Mouse (Mus musculus): Measurements from ENCODE around the gene Sertad4.

The Sertad4 gene

GRCm38 (mm10) chr1:192800338-192800737 lies 55.2 kb downstream of the Sertad4 start:
- DNase-seq = no peak

- DNase-seq = no peak
These were observed 56.2 kb downstream of the Sertad4 start for GRCm38 (mm10) chr1:192799165-192799991.

GRCm38 (mm10) chr1:192798212-192799164 lies 57.1 kb downstream of the Sertad4 start:
- DNase-seq = peak; percentile 46 to 61

- DNase-seq = no peak
These were observed 58.6 kb downstream of the Sertad4 start for GRCm38 (mm10) chr1:192797011-192797274.

- no peak for DNase-seq
These were observed 59.1 kb downstream of the Sertad4 start for GRCm38 (mm10) chr1:192796201-192797010.

GRCm38 (mm10) chr1:192794957-192795745 lies 60.4 kb downstream of the Sertad4 start:
- DNase-seq = no peak

Data from kidney, postnatal 36 days (tissue).